Mouse (Mus musculus): ENCODE measurements at regions not wholly inside any gene's neighbourhood (a gene's known extent, or its start where the extent isn't known, plus 50 kb on each side); places are given as distances from the start of the nearest gene placed in this dataset.

DNA sequence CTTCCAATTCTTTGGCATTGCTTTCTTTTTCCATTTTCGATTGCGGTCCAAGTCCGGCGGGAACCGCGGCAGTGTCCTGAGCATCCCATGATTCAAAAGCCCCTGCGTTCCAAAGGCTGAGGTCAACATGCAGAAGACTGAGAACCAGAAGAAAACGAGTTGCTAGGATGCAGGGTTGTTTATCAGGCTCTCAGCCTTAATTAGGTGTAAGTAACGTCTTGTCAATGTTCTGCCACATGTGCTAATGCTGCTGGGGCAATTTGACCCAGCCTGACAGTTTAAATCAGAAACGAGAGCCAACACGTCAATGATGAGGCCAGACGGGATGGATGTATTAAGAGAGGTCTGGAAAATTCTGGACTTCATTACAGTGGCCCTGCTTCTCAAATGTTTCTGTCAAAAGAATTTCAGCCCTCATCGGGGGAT is 239.4 kb downstream of the Gm45692 start:
- 81% methylated on average over 13 of the region's 13 CpGs for WGBS

DNA sequence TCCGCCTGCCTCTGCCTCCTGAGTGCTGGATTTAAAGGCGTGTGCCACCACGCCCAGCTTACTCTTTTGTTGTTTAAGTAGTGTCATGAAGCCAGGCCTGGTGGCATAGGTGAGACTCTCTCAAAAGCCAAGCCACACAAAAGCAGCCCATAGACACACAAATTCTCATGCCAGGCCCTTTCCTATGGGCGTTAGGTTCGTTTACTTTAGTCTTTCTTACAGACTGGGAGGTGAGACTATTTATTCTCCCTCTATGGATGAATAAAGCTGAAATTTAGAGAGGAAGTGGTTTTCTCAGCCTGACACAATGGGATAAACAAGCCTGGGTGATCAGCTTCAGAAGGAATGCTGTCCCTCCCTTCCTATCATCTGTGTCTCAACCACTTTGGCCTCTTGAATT is 243.0 kb downstream of the Gm45692 start:
- Histone ChIP-seq H3K4me1 (ENCODE audit: control insufficient read depth, insufficient read depth, low read length) (no peaks in the 10 kb centered on the region), H3K27me3 (ENCODE audit: control insufficient read depth, insufficient read depth, low read length) (no peaks in the 10 kb centered on the region), H3K36me3 (ENCODE audit: control insufficient read depth, insufficient read depth, low read length) (no peaks in the 10 kb centered on the region), H3K27ac (ENCODE audit: low read depth, low read length) (no peak overlapping the region), H3K4me3 (ENCODE audit: low read length) (no peak overlapping the region), H3K9ac (ENCODE audit: low read depth, low read length) (no peak overlapping the region), H3K9me3 (ENCODE audit: control insufficient read depth, low read length) (no peaks in the 10 kb centered on the region), H3K4me2 (replicated peaks; ENCODE audit: low read depth, low read length) (no peak overlapping the region)
- whole genome bisulfite sequencing: 83% methylated on average over 5 of the region's 5 CpGs
- ATAC-seq (ENCODE audit: low FRiP score, low TSS enrichment): no peak

More for the DNA sequence above, 239.4 kb downstream of the Gm45692 start:
- Histone ChIP-seq H3K9ac (ENCODE audit: low read depth, low read length) (no peak overlapping the region), H3K9me3 (ENCODE audit: control insufficient read depth, low read length) (no peaks in the 10 kb centered on the region), H3K4me3 (ENCODE audit: low read length) (no peak overlapping the region), H3K36me3 (ENCODE audit: control insufficient read depth, insufficient read depth, low read length) (no peaks in the 10 kb centered on the region), H3K27ac (ENCODE audit: low read depth, low read length) (no peak overlapping the region), H3K4me1 (ENCODE audit: control insufficient read depth, insufficient read depth, low read length) (peaks cover 9% of the 10 kb centered on the region; the same call in 1 of the 2 replicates), H3K4me2 (replicated peaks; ENCODE audit: low read depth, low read length) (no peak overlapping the region), H3K27me3 (ENCODE audit: control insufficient read depth, insufficient read depth, low read length) (no peaks in the 10 kb centered on the region)
- no peak for ATAC-seq (ENCODE audit: low FRiP score, low TSS enrichment)

DNA sequence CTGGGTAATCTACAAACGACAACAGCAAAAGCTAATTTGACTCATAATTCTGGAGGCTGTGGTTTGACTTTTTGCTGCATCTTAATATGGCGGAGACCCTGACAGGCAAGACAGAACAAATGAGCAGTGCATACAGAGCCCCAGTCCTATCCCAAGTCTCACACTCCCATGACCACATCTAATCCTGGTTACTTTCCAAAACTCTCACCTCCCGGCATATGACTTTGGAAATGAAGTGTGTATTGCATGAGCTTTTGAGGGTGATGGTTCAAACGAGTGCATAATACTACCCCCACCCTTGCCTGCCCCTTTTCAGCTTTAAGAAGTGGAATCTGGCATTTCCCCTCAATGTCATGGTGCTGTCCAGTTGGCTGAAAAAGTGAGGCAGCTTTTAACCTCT is 244.3 kb downstream of the Gm45692 start:
- ATAC-seq (ENCODE audit: low FRiP score, low TSS enrichment): no peak
- Histone ChIP-seq H3K27ac (ENCODE audit: low read depth, low read length) (no peak overlapping the region), H3K27me3 (ENCODE audit: control insufficient read depth, insufficient read depth, low read length) (no peaks in the 10 kb centered on the region), H3K4me2 (replicated peaks; ENCODE audit: low read depth, low read length) (no peak overlapping the region), H3K9me3 (ENCODE audit: control insufficient read depth, low read length) (no peaks in the 10 kb centered on the region), H3K9ac (ENCODE audit: low read depth, low read length) (no peak overlapping the region), H3K4me1 (ENCODE audit: control insufficient read depth, insufficient read depth, low read length) (no peaks in the 10 kb centered on the region), H3K4me3 (ENCODE audit: low read length) (no peak overlapping the region), H3K36me3 (ENCODE audit: control insufficient read depth, insufficient read depth, low read length) (no peaks in the 10 kb centered on the region)
- 82% methylated on average over 4 of the region's 4 CpGs for WGBS

DNA sequence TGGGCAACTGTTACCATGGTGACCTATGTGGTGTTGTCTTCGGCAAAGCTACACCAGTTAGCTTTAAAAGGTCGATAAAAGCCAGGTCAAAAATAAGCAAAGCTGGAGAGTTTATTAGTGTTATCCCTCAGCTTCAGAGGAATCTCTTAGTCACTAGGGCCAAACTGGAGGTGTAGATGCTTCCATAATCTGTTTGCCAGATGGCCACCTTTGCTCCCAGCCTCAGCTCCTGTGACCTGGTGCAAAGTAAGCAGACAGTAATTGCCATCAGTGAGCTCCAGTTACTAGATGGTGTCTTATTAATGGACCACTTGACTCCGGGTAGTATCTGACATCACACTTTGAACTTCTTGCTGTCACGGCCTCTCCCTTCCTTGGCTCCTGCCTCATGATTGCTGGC is 245.3 kb downstream of the Gm45692 start:
- Histone ChIP-seq H3K4me3 (ENCODE audit: low read length) (no peak overlapping the region), H3K9ac (ENCODE audit: low read depth, low read length) (no peak overlapping the region), H3K27ac (ENCODE audit: low read depth, low read length) (no peak overlapping the region), H3K36me3 (ENCODE audit: control insufficient read depth, insufficient read depth, low read length) (no peaks in the 10 kb centered on the region), H3K4me1 (ENCODE audit: control insufficient read depth, insufficient read depth, low read length) (no peaks in the 10 kb centered on the region), H3K27me3 (ENCODE audit: control insufficient read depth, insufficient read depth, low read length) (no peaks in the 10 kb centered on the region), H3K4me2 (replicated peaks; ENCODE audit: low read depth, low read length) (no peak overlapping the region), H3K9me3 (ENCODE audit: control insufficient read depth, low read length) (no peaks in the 10 kb centered on the region)
- WGBS: 23% methylated on average over 4 of the region's 4 CpGs
- ATAC-seq (ENCODE audit: low FRiP score, low TSS enrichment): peak; percentile 66

DNA sequence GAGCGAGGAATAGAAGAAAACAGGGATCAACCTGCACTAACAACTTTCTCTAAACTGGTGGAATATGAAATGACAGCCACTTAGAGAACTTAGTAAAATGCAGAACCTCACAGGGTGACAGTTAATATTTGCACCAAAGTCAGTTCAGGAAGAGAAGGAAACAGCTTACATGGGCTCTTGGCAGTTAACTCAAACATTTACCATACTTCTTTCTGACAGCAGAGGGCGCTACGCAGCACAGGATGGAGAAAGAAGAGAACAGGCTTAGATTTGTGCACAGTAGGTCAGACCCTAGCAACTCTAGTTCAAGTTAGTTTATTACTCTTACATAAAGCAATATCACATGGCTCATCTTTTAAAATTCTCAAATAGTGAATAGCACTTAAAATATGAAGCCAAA is 261.3 kb downstream of the Gm45692 start:
- Histone ChIP-seq H3K4me3 (ENCODE audit: low read length) (no peak overlapping the region), H3K4me2 (replicated peaks; ENCODE audit: low read depth, low read length) (no peak overlapping the region), H3K27ac (ENCODE audit: low read depth, low read length) (no peak overlapping the region), H3K4me1 (ENCODE audit: control insufficient read depth, insufficient read depth, low read length) (peaks cover 7% of the 10 kb centered on the region; the same call in 1 of the 2 replicates), H3K9ac (ENCODE audit: low read depth, low read length) (no peak overlapping the region), H3K36me3 (ENCODE audit: control insufficient read depth, insufficient read depth, low read length) (no peaks in the 10 kb centered on the region), H3K27me3 (ENCODE audit: control insufficient read depth, insufficient read depth, low read length) (no peaks in the 10 kb centered on the region), H3K9me3 (ENCODE audit: control insufficient read depth, low read length) (peaks cover 2% of the 10 kb centered on the region; the same call in 1 of the 2 replicates)
- WGBS: 34% methylated on average over 3 of the region's 3 CpGs
- no peak for ATAC-seq (ENCODE audit: low FRiP score, low TSS enrichment)

DNA sequence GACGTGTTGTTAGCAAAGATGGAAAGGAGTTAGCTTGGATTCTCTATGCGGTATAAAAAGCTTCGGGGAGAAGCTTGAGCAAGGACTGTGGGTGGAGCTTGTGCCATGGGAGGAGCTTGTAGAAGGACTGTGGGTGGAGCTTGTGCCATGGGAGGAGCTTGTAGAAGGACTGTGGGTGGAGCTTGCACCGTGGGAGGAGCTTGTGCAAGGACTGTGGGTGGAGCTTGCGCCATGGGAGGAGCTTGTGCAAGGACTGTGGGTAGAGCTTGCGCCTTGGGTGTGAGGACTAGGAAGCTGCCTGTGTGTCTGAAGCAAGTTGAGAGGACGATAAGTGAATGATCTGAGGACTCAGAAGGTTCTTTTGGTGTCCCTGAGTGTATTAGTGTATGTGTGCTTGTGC is 263.1 kb downstream of the Gm45692 start:
- Histone ChIP-seq H3K27ac (ENCODE audit: low read depth, low read length) (no peak overlapping the region), H3K4me3 (ENCODE audit: low read length) (no peak overlapping the region), H3K4me1 (ENCODE audit: control insufficient read depth, insufficient read depth, low read length) (peaks cover 7% of the 10 kb centered on the region; the same call in 1 of the 2 replicates), H3K27me3 (ENCODE audit: control insufficient read depth, insufficient read depth, low read length) (no peaks in the 10 kb centered on the region), H3K4me2 (replicated peaks; ENCODE audit: low read depth, low read length) (no peak overlapping the region), H3K9ac (ENCODE audit: low read depth, low read length) (no peak overlapping the region), H3K36me3 (ENCODE audit: control insufficient read depth, insufficient read depth, low read length) (no peaks in the 10 kb centered on the region), H3K9me3 (ENCODE audit: control insufficient read depth, low read length) (peaks cover 2% of the 10 kb centered on the region; the same call in 1 of the 2 replicates)
- WGBS: 92% methylated on average over 7 of the region's 7 CpGs
- no peak for ATAC-seq (ENCODE audit: low FRiP score, low TSS enrichment)

DNA sequence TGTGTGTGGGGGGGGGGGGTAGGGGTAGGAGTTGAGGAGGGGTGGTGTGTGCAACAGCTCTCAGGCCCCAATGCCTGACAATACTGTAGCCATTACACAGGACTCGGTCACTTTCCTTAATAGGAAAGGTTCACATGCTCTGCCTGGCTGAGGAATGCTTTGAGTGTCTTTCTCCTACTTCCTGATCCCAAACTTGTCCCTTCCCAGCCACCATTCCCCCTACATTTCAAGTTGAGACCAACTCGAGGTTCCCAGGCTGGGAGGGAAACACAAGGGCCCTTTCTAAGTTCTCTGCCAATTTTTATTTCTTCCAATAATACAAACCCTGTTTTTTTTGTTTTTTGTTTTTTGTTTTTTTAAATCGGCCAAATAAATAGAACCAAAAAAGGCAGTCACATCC is 264.6 kb downstream of the Gm45692 start:
- no peaks in the 10 kb centered on the region for H3K27me3 ChIP-seq (ENCODE audit: control insufficient read depth, insufficient read depth, low read length)
- no peak overlapping the region for H3K9ac ChIP-seq (ENCODE audit: low read depth, low read length)
- ATAC-seq (ENCODE audit: low FRiP score, low TSS enrichment): peak; percentile 41; the same call in 1 of the 2 replicates
- H3K27ac ChIP-seq (ENCODE audit: low read depth, low read length): 0 out of 2 replicates have a peak overlapping the region, but pooled peaks have one; percentile 67
- WGBS: 33% methylated on average over 3 of the region's 3 CpGs
- H3K4me2 ChIP-seq (replicated peaks; ENCODE audit: low read depth, low read length): no peak overlapping the region
- H3K4me3 ChIP-seq (ENCODE audit: low read length): no peak overlapping the region
- H3K4me1 ChIP-seq (ENCODE audit: control insufficient read depth, insufficient read depth, low read length): peaks cover 7% of the 10 kb centered on the region; the same call in 1 of the 2 replicates
- H3K36me3 ChIP-seq (ENCODE audit: control insufficient read depth, insufficient read depth, low read length): no peaks in the 10 kb centered on the region
- H3K9me3 ChIP-seq (ENCODE audit: control insufficient read depth, low read length): no peaks in the 10 kb centered on the region

DNA sequence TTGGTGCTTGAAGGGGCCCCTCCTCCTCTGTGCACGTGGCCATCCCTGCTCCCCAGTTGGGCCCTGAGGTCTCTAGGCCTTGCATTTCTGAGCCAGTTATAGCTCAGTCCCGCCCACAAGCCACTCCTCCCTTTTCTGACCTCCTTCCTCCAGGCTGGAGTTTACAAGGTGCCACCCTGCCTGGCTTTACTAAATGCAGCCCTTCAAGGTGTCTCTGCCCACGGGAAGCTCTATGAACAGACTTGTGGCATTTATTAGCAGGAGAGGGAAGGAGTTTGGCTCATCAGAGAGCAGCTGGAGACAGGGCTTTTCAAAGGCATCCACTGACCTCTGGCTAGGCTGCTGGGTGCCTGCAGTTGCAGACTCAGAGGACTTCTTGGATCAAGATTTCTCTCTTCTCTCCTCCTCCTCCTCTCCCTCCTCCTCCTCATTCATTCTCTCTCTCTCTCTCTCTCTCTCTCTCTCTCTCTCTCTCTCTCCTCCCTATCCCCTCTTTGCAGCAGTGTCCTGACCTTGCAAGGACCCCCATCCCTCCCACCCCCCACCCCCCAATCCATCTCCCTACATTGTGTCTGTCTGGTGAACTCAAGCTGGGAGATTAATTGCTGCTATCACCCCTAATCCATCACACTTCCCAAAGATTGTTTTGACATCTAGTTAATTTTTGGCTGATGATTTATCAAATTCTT is 265.1 kb downstream of the Gm45692 start:
- no peaks in the 10 kb centered on the region for H3K36me3 ChIP-seq (ENCODE audit: control insufficient read depth, insufficient read depth, low read length)
- H3K4me1 ChIP-seq (ENCODE audit: control insufficient read depth, insufficient read depth, low read length): peaks cover 7% of the 10 kb centered on the region; the same call in 1 of the 2 replicates
- no peaks in the 10 kb centered on the region for H3K27me3 ChIP-seq (ENCODE audit: control insufficient read depth, insufficient read depth, low read length)
- no peak overlapping the region for H3K4me3 ChIP-seq (ENCODE audit: low read length)
- WGBS: 4% methylated on average over 3 of the region's 3 CpGs
- no peak overlapping the region for H3K9ac ChIP-seq (ENCODE audit: low read depth, low read length)
- peak overlapping the region; percentile 69; the same call in 1 of the 2 replicates for H3K27ac ChIP-seq (ENCODE audit: low read depth, low read length)
- peak; percentile 87 for ATAC-seq (ENCODE audit: low FRiP score, low TSS enrichment)
- 0 out of 2 replicates have a peak overlapping the region, but pooled peaks have one; percentile 4 for H3K4me2 ChIP-seq (replicated peaks; ENCODE audit: low read depth, low read length)
- H3K9me3 ChIP-seq (ENCODE audit: control insufficient read depth, low read length): no peaks in the 10 kb centered on the region

DNA sequence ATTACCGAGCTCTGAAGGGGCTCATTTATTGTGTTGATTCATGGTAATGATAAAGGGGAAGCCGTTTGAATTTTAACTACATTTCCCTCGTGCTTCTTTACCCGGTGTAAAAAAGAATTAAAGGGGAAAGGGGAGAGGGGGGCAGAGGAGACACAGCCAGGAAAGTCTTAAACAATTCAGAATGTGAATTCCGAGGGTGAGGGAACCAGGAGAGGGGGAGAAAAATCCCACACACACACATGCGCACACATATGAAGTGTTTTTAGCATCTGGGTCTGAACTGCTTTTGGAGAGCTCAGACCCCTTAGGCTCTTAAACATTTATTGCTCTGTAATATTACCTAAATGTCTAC is 265.6 kb downstream of the Gm45692 start:
- no peaks in the 10 kb centered on the region for H3K27me3 ChIP-seq (ENCODE audit: control insufficient read depth, insufficient read depth, low read length)
- WGBS: 9% methylated on average over 6 of the region's 6 CpGs
- no peaks in the 10 kb centered on the region for H3K9me3 ChIP-seq (ENCODE audit: control insufficient read depth, low read length)
- no peak overlapping the region for H3K4me3 ChIP-seq (ENCODE audit: low read length)
- peak; percentile 58; the same call in 1 of the 2 replicates for ATAC-seq (ENCODE audit: low FRiP score, low TSS enrichment)
- no peak overlapping the region for H3K9ac ChIP-seq (ENCODE audit: low read depth, low read length)
- no peak overlapping the region; the same call in 1 of the 2 replicates for H3K27ac ChIP-seq (ENCODE audit: low read depth, low read length)
- H3K4me2 ChIP-seq (replicated peaks; ENCODE audit: low read depth, low read length): no peak overlapping the region
- H3K36me3 ChIP-seq (ENCODE audit: control insufficient read depth, insufficient read depth, low read length): no peaks in the 10 kb centered on the region
- H3K4me1 ChIP-seq (ENCODE audit: control insufficient read depth, insufficient read depth, low read length): peaks cover 7% of the 10 kb centered on the region; the same call in 1 of the 2 replicates
